Mouse (Mus musculus) T-helper 17 cell (primary cell): ENCODE results near the gene Ttyh3.

Experiments
- in situ Hi-C, 2 experiments: fragments of 300-600 bp; cut with MboI, MseI; formaldehyde crosslinking; loops; 1 replicate in 1 of 2; 2 replicates in 1 of 2; pipeline ENCODE4 v1.15.1; 2025; ENCODE audit warnings: high pct_unique_total_duplicates in 2 of 2

Gene Ttyh3

DNA sequence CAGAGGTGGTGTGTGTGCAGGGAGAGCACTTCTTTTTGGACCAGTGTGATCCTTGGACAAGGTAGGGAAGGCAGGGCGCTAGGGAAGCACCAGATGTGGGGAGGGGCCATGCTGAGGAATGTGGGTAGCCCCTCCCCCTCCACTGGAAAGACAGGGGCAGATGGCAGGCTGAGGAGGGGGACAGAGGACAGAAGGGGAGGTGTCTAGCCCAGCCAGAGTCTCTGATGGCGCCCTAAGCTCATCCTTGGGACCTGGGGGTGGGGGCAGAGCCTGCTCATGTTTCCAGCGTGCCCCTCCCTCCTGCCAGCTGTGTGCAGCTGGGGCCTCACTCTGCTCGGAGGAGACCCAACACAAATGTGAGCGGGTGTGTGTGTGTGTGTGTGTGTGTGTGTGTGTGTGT, 67.3 kb downstream of the Ttyh3 start:
- in situ Hi-C loops = loop anchor here (10.0 to 25.0 kb wide), 2 partner anchors 663 to 1281 kb away; partner anchors contain the start of gene Sdk1 (in 1 of the 2)

DNA sequence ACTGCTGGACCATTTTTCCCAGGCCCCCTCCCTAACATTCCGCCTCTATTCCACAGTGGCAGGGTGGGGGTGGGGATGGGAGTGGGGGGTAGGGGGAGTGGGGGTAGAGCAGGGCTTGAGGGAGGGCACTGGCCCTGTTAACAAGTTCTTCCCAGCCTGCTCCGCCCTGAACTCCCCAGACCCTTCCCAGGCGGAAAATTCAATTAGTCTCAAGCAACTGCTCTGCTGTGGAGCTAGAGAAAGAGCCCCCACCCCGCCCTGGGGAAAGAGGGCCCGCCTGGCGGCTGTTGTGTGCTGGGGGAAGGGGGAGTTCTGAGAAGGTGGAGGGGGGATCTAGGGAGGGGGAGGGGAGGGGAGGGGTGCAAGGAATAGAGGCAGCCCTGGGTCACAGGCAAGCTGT, 69.1 kb downstream of the Ttyh3 start:
- in situ Hi-C loops = loop anchor here (10.0 to 25.0 kb wide), 2 partner anchors 665 to 1283 kb away; partner anchors contain the start of gene Sdk1 (in 1 of the 2)

DNA sequence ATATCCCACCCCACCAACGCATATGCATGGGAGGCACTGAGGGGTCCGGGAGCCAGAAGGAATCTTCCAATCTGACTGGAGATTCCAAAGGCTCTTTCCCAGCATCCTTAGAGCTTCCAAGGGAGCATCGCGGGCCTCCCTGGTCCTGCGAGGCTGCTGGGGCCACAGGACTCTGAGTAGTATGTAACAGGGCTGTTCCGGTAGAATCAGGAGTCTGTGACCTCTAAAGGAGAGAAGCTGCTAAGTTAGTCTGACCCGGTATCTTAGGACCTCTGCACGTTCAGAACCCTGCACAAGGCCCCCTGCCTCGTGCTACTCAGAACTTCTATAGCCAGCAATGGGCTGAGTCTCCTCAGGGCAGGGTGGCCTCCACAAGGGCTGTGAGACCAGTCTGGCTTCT, 69.6 kb downstream of the Ttyh3 start:
- in situ Hi-C loops = loop anchor here in 1 of 2 experiments (25.0 kb wide), 1 partner anchor 1283 kb away; no protein-coding TSS in a partner anchor

DNA sequence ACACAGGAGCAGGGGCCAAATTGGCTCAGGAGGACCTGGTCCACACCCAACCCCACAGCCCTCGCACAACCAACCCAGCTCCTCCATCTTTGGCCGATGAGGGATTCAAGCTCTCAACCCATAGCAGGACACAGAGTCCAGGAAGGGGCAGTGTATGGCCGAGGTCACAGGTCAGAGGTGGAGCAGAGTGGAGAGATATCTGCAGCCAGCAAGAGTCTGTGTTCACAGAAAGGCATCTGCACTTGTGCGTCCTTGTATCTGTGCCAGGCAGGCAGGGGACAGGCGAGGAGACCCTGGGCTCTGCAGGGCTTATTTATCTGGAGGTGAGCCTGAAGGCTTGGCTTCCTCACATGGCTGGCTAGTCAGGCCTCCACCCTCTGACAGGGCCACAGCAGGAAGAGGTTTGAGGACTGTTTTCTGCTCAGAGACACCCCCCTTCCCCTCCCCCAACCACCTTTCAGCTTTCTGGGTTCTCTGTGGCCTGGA, 73.4 kb downstream of the Ttyh3 start:
- in situ Hi-C loops = loop anchor here in 1 of 2 experiments (25.0 kb wide), 1 partner anchor 1287 kb away; no protein-coding TSS in a partner anchor

DNA sequence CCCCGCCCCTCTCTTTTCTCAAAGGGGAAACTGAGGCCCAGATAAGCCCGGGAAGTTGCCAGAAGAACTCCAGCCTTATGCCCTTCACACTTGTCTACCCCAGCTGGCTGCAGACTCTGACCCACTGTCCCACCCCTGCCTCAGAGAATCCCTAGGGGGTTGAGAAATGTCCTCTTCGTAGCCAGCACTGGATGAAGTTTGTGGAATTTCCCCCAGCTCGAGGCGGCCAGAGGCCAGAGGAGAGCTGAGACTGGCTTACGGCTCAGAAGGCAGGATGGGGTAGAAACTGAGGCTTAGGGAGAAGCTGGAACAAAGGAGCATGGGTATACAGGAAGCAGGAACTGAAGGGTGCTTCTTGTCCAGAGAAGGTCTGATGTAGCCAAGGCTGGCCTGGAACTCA, 76.2 kb downstream of the Ttyh3 start:
- in situ Hi-C loops = no loop called here

DNA sequence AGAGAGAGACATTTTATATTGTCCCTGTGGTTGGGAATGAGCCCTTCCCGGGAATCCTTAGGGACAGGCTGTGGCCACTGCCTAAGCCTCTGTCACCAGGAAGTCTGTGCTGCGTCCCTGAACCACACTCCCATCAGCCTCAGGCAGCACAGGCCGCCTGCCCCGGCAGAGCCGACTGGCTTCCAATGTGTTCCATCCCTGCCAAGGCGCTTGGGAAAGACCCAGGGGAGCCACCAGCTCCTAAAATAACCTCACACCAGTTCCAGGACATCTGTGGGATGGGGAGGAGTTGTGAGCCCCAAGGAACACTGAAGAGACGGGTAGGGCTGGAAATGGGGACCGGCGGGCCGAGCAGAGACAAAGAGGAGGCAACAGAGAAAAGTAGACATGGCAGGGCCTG, 77.2 kb downstream of the Ttyh3 start:
- in situ Hi-C loops = no loop called here

DNA sequence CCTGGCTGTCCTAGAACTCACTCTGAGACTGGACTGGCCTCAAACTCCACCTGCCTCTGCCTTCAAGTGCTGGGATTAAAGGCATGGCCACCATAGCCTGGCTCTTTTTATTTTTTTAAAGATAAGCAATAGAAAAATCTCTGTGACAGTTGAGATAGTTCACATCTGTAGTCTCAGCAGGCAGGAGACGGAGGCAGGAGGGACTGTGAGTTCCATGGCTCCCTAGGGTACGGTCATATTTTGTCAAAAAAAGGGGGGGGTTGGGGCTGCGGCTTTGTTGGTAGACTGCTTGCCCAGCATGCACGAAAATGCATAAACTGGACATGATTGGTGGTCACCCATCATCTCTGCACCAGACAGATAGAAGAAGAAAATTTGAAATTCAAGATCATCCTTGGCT, 77.6 kb downstream of the Ttyh3 start:
- in situ Hi-C loops = no loop called here
